ENCODE assay signal across 23 mouse cellular contexts in genomic region chr1:55418968-55419367, GRCm38 (mm10). TPM values are rescaled to one million over a fixed set of nuclear protein-coding genes. Genes with fewer than 3 reads are reported as not detected.
A peak's percentile ranks its signal among the peaks of the same experiment; 100 is the strongest.
DNase-seq lines count a peak whose midpoint lies in the region; ATAC-seq lines count a peak whose summit lies in the region.
"Had no signal": no experiment of that assay in that cellular context is flagged by ENCODE, and none has a peak within 500 bp of the region (broad histone marks: within the 10 kb centered on the region; RNA-seq: fewer than 3 reads in every experiment).

No protein-coding gene starts in this region.

- H3K27me3 ChIP-seq in heart, embryonic 11.5 days (ENCODE audit: control insufficient read depth, insufficient read depth, low read length): no peaks in the 10 kb centered on the region
- H3K27me3 ChIP-seq: embryonic facial prominence, embryonic 13.5 days; forebrain, embryonic 13.5 days; heart, embryonic 13.5 days; hindbrain, embryonic 12.5 days; Patski had no signal

- no peak overlapping the region for H3K9ac ChIP-seq in heart, embryonic 11.5 days (ENCODE audit: low read depth, low read length)
- H3K9ac ChIP-seq: embryonic facial prominence, embryonic 13.5 days; forebrain, embryonic 13.5 days; forebrain, postnatal 0 days; heart, embryonic 13.5 days; hindbrain, embryonic 12.5 days had no signal

- DNase-seq in lung, postnatal 36 days: peak; percentile 7
- no peak for DNase-seq in lung, adult 18-20 months
- DNase-seq in layer of hippocampus, adult 11-12 months (ENCODE audit: low spot score): no peak
- no peak for DNase-seq in T-cell, adult 2 months (ENCODE audit: low spot score)
- DNase-seq: adrenal gland, adult 2 months; adrenal gland, postnatal 25 days; cerebellum, adult 8-10 months; cerebellum, postnatal 25 days; forebrain, postnatal 0 days; gastrocnemius, postnatal 14 days; heart, postnatal 36 days had no signal

- no peak overlapping the region for H3K27ac ChIP-seq in heart, embryonic 11.5 days (ENCODE audit: low read depth, low read length)
- H3K27ac ChIP-seq: embryonic facial prominence, embryonic 13.5 days; forebrain, embryonic 13.5 days; heart, embryonic 13.5 days; hindbrain, embryonic 12.5 days had no signal

- H3K36me3 ChIP-seq in heart, embryonic 11.5 days (ENCODE audit: control insufficient read depth, insufficient read depth, low read length): no peaks in the 10 kb centered on the region
- H3K36me3 ChIP-seq: embryonic facial prominence, embryonic 13.5 days; heart, embryonic 13.5 days; hindbrain, embryonic 12.5 days had no signal

- no peak overlapping the region for H3K4me3 ChIP-seq in heart, embryonic 11.5 days (ENCODE audit: low read depth, low read length)
- H3K4me3 ChIP-seq: embryonic facial prominence, embryonic 13.5 days; forebrain, embryonic 13.5 days; heart, embryonic 13.5 days; hindbrain, embryonic 12.5 days had no signal

- no peaks in the 10 kb centered on the region for H3K4me1 ChIP-seq in heart, embryonic 11.5 days (ENCODE audit: control insufficient read depth, insufficient read depth, low read length)
- H3K4me1 ChIP-seq: embryonic facial prominence, embryonic 13.5 days; forebrain, embryonic 13.5 days; hindbrain, embryonic 12.5 days had no signal

- no peaks in the 10 kb centered on the region for H3K9me3 ChIP-seq in heart, embryonic 11.5 days (replicated peaks; ENCODE audit: control insufficient read depth, low read length)
- H3K9me3 ChIP-seq: embryonic facial prominence, embryonic 13.5 days; forebrain, embryonic 13.5 days; heart, embryonic 13.5 days had no signal

- WGBS in heart, embryonic 11.5 days (ENCODE audit: insufficient replicate concordance): 71% methylated on average over 3 of the region's 3 CpGs

- no peak overlapping the region for H3K4me2 ChIP-seq in heart, embryonic 11.5 days
- H3K4me2 ChIP-seq: embryonic facial prominence, embryonic 13.5 days; forebrain, embryonic 13.5 days; heart, embryonic 13.5 days; hindbrain, embryonic 12.5 days had no signal

- ATAC-seq in granulocyte monocyte progenitor cell, adult 5-6 weeks (replicated peaks; ENCODE audit: poor library complexity, severe bottlenecking): peak; percentile 100
- peak; percentile 66; the same call in 1 of the 2 replicates for ATAC-seq in monocyte, adult 5-6 weeks (replicated peaks; ENCODE audit: insufficient number of reproducible peaks, low FRiP score, low TSS enrichment, poor library complexity, severe bottlenecking)
- no peak for ATAC-seq in heart, embryonic 11.5 days (replicated peaks; ENCODE audit: insufficient number of reproducible peaks, low FRiP score, low TSS enrichment)
- ATAC-seq: forebrain, embryonic 13.5 days; forebrain, postnatal 0 days; hindbrain, embryonic 16.5 days; inflammation-experienced regulatory T-cells, adult 6 months; Patski had no signal

RNA-seq across cellular contexts. Expression of gene Plcl1, which starts 13.2 kb away (rescaled TPM):
- 0.49 TPM in 1 of 2 replicates, not detected in the other for total RNA-seq in granulocyte monocyte progenitor cell, adult 5-6 weeks (2014; fragmentation: Nextera tagmentation)
- 0.17 TPM in 1 of 2 replicates, not detected in the other for total RNA-seq in granulocyte monocyte progenitor cell, adult 5-6 weeks (2017)
- 0.32 to 1.9 TPM (median 1.5 TPM) in 3 replicates for total RNA-seq in monocyte, adult 5-6 weeks (2017)
- 0.70 and 1.1 TPM in 2 replicates for polyA plus RNA-seq in heart, embryonic 11.5 days (2014; fragmentation: Nextera tagmentation; extraction: Ambion mirVana)

RNA-seq across cellular contexts. Expression of gene Boll, which starts 55.7 kb away (rescaled TPM):
- not detected in 2 replicates for total RNA-seq in granulocyte monocyte progenitor cell, adult 5-6 weeks (2014; fragmentation: Nextera tagmentation)
- total RNA-seq in granulocyte monocyte progenitor cell, adult 5-6 weeks (2017): not detected in 2 replicates
- 0.21 to 0.68 TPM in 2 of 3 replicates, not detected in the other for total RNA-seq in monocyte, adult 5-6 weeks (2017)
- polyA plus RNA-seq in heart, embryonic 11.5 days (2014; fragmentation: Nextera tagmentation; extraction: Ambion mirVana): 0.20 and 0.33 TPM in 2 replicates
- total RNA-seq: adrenal gland, adult 2 months; forebrain, postnatal 0 days; gastrocnemius, postnatal 14 days; heart, adult 8-10 months; heart, postnatal 36 days had no signal
- polyA plus RNA-seq: adrenal gland, adult 2 months; forebrain, postnatal 0 days; heart, postnatal 0 days; hindbrain, embryonic 16.5 days; Patski had no signal
